Mouse (Mus musculus) forebrain, embryonic 10.5 days (tissue): ENCODE measurements around the gene Pcca. TPM values are rescaled to one million over a fixed set of nuclear protein-coding genes. Genes with fewer than 3 reads are reported as not detected.

Experiments used
- DNase-seq: peaks from one replicate; pipeline ENCODE4 v3.0.0-alpha.2; 2017; ENCODE audit warnings: low spot score; ENCODE audit errors: extremely low spot score
- H3K27ac ChIP-seq: fragments of 300-500 bp; sonication (generic); 2 replicates; pipeline ENCODE4 v1.5.1; 2016; ENCODE audit warnings: mild to moderate bottlenecking
- H3K27me3 ChIP-seq: fragments of 300-500 bp; sonication (generic); 2 replicates; pipeline ENCODE4 v1.6.1; 2016; ENCODE audit warnings: mild to moderate bottlenecking; ENCODE audit not compliant: poor library complexity, severe bottlenecking
- H3K36me3 ChIP-seq: fragments of 300-500 bp; sonication (generic); replicated peaks from 2 replicates; pipeline ENCODE4 v1.6.1; 2016; ENCODE audit warnings: mild to moderate bottlenecking, moderate library complexity
- H3K4me1 ChIP-seq: fragments of 300-500 bp; sonication (generic); 2 replicates; pipeline ENCODE4 v1.6.1; 2016
- H3K4me3 ChIP-seq: fragments of 300-500 bp; sonication (generic); 2 replicates; pipeline ENCODE4 v1.5.1; 2016; ENCODE audit warnings: mild to moderate bottlenecking, moderate library complexity
- H3K9me3 ChIP-seq: fragments of 300-500 bp; sonication (generic); 2 replicates; pipeline ENCODE4 v1.6.1; 2016; ENCODE audit warnings: mild to moderate bottlenecking, moderate library complexity
- WGBS: fragments of 180-500 bp; shearing (Covaris S2); methylation state at CpG from one replicate; pipeline ENCODE4 v1.1.7; 2016; 5-methylcytosine and 5-hydroxymethylcytosine counted together
- polyA plus RNA-seq: library from polyadenylated mRNA; unstranded; fragments of >200 nt; fragmentation: Nextera tagmentation; extraction: Ambion mirVana; gene quantifications from 2 replicates; pipeline ENCODE4 v1.2.1, GENCODE M21; 2016

Pcca gene
- polyA plus RNA-seq, 1 experiment from 2014 or later = 38.9 TPM

DNA sequence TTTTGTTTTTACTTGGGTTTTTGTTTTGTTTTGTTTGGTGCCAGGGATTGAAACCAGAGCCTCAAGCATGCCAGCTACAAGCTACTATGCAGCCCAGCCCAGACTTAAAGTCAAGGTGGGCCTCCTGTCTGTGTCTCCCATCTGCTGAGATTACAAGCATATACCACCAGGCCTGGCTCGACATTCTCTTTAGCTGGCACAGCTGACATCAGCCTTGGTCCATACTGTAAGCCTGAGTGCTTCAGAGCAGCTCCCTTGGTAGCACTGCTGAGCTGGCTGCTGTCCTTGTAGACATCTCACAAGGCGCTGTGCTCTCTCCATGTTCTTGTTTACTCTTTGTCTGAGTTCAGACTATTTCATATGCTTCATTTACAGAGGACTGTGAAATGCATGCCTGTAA lies 302.9 kb downstream of the Pcca start:
- Histone ChIP-seq H3K9me3 (no peaks in the 10 kb centered on the region), H3K27ac (no peak overlapping the region), H3K4me3 (no peak overlapping the region), H3K4me1 (peaks cover 12% of the 10 kb centered on the region), H3K36me3 (no peaks in the 10 kb centered on the region), H3K27me3 (no peaks in the 10 kb centered on the region)
- DNase-seq = no peak
- 77% methylated on average over 2 of the region's 2 CpGs for WGBS

DNA sequence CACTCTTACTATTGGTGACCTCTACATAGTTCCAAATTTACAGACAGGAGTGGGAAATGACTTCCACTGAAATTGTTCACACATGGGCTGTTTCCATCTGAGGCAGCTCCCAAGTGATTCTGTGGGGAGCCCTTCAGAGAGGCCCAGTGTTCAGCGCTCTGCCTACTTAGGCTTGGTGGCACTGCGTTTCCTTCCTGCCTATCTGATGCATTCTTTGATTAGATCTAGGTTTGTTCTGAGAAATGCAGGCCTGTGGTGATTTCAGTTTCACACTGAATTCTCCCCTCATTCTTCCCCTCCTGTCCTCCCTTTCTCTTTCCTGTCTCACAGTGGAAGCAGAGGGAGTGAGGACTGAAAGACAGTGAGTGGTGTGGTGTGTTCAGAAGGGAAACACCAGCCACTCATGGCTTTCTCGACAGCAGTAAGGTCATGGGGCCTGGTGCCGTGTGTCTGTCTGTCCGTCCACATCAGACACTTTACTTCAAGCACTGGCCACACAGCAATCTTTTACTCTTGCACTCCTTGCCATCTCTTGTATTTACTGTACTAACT lies 318.5 kb downstream of the Pcca start:
- 88% methylated on average over 5 of the region's 5 CpGs for WGBS
- no peak for DNase-seq
- H3K9me3 ChIP-seq = no peaks in the 10 kb centered on the region

DNA sequence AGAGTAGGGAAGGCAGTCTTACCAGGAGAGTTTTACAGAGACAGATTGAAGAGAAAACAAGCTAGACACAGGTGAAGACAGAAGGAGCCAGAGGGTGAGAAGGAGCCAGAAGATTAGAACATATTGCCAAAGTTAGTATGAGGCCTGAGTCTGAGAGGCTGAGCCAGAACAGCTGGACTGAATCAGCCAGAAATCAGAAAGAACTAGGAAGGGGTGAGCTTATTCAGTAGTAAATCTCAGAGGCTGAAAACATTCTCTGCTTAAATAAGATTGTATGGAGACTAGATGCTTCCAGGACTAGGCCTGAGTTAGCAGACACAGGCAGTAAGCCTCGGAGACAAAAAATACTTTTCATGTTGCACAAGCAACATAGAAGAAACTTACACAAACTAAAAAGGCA lies 325.7 kb downstream of the Pcca start:
- H3K4me1 ChIP-seq = peaks cover 8% of the 10 kb centered on the region
- H3K9me3 ChIP-seq = no peaks in the 10 kb centered on the region
- H3K27ac ChIP-seq = no peak overlapping the region
- no peak for DNase-seq
- no peaks in the 10 kb centered on the region for H3K27me3 ChIP-seq
- 95% methylated on average over 1 of the region's 1 CpGs for WGBS
- H3K36me3 ChIP-seq = no peaks in the 10 kb centered on the region
- H3K4me3 ChIP-seq = no peak overlapping the region

More for the DNA sequence above, 318.5 kb downstream of the Pcca start:
- no peak overlapping the region for H3K4me3 ChIP-seq
- H3K27ac ChIP-seq = 0 out of 2 replicates have a peak overlapping the region, but pooled peaks have one; percentile 7
- no peaks in the 10 kb centered on the region for H3K27me3 ChIP-seq
- no peaks in the 10 kb centered on the region for H3K36me3 ChIP-seq
- peaks cover 3% of the 10 kb centered on the region; the same call in 1 of the 2 replicates for H3K4me1 ChIP-seq

GRCm38 (mm10) chr14:122862623-122863022 lies 328.5 kb downstream of the Pcca start:
- DNase-seq = no peak
- 57% methylated on average over 4 of the region's 4 CpGs for WGBS
- Histone ChIP-seq H3K4me1 (peaks cover 8% of the 10 kb centered on the region), H3K27me3 (no peaks in the 10 kb centered on the region), H3K9me3 (no peaks in the 10 kb centered on the region), H3K27ac (0 out of 2 replicates have a peak overlapping the region, but pooled peaks have one; percentile 6), H3K4me3 (no peak overlapping the region), H3K36me3 (no peaks in the 10 kb centered on the region)

DNA sequence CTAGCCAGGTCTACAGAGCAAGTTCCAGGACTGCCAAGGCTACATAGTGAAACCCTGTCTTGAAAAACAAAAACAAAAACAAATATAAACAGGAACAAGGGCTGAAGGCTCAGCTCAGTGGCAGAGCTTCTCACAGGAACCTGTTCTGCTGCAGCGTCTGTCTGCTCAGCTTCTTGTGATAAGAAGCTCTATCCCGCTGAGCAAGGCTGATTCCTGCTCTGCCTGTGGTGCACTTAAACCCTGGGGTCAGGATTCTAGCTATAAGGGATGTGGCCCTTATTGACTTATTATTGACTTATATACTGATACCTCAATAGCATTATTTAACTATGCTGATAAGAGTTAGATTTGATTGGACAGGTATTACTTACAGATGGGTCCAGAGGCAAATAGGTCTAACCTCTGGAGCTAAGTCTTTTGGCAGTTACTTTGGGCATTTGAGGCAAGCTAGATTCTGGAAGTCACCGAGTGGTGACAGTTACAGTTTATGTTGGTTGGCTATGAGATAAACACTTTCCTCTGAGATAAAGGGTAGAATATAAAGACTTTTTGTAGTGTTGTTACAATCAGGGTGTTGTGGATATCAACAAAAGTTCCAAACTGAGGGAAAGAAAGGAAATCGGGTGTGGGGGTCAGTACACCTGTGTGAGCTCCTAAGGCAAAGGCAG lies 331.5 kb downstream of the Pcca start:
- H3K27ac ChIP-seq = no peak overlapping the region
- no peak overlapping the region for H3K4me3 ChIP-seq

GRCm38 (mm10) chr14:122867531-122868285 lies 333.6 kb downstream of the Pcca start:
- H3K36me3 ChIP-seq = no peaks in the 10 kb centered on the region
- WGBS = 94% methylated on average over 4 of the region's 4 CpGs

More for the DNA sequence above, 331.5 kb downstream of the Pcca start:
- WGBS = 88% methylated on average over 4 of the region's 4 CpGs
- H3K27me3 ChIP-seq = no peaks in the 10 kb centered on the region
- DNase-seq = no peak
- H3K9me3 ChIP-seq = no peaks in the 10 kb centered on the region
- H3K4me1 ChIP-seq = peaks cover 13% of the 10 kb centered on the region
- H3K36me3 ChIP-seq = no peaks in the 10 kb centered on the region

GRCm38 (mm10) chr14:122869831-122870230 lies 335.7 kb downstream of the Pcca start:
- WGBS = 83% methylated on average over 6 of the region's 6 CpGs
- Histone ChIP-seq H3K36me3 (no peaks in the 10 kb centered on the region), H3K27me3 (peaks cover 9% of the 10 kb centered on the region), H3K4me3 (no peak overlapping the region), H3K27ac (no peak overlapping the region), H3K4me1 (peaks cover 39% of the 10 kb centered on the region), H3K9me3 (no peaks in the 10 kb centered on the region)
- no peak for DNase-seq

More at GRCm38 (mm10) chr14:122867531-122868285, 333.6 kb downstream of the Pcca start:
- Histone ChIP-seq H3K27ac (no peak overlapping the region), H3K4me1 (peaks cover 24% of the 10 kb centered on the region), H3K27me3 (no peaks in the 10 kb centered on the region), H3K4me3 (no peak overlapping the region), H3K9me3 (no peaks in the 10 kb centered on the region)
- no peak for DNase-seq

DNA sequence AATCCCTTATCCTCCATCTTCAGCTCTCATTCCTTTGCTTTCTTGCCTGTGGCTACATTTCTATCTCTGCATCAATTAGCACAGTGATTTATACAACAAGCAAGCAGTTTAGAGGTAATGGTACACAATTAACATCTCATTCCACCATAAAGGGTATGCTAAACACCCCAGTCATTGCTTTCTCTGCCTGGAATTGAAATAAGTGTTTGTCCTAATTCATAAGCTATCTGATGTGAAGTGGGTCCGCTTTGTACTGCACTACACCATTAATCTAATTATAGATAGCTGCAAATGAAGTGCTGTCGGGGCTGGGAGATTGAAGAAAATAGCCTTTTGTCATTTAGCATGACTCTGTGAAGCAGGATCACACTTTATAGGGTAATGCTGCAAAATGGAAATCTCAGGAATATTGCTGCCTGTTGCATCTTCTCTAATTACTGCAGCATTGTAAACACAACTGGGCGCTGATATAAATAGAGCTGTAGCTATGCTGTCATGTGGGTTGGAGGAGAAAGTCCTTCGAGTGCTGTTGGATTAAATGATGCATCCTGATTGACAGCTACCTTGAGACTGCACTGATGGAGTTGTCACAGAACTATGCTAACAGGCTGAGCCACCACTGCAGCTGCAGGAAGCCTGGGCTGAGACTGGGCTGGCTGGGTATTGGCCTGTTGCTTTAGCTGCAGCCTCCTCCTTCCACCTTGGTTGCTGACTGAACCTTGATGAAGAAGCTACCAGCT lies 337.9 kb downstream of the Pcca start:
- WGBS = 58% methylated on average over 4 of the region's 4 CpGs
- DNase-seq = no peak
- no peaks in the 10 kb centered on the region for H3K9me3 ChIP-seq

DNA sequence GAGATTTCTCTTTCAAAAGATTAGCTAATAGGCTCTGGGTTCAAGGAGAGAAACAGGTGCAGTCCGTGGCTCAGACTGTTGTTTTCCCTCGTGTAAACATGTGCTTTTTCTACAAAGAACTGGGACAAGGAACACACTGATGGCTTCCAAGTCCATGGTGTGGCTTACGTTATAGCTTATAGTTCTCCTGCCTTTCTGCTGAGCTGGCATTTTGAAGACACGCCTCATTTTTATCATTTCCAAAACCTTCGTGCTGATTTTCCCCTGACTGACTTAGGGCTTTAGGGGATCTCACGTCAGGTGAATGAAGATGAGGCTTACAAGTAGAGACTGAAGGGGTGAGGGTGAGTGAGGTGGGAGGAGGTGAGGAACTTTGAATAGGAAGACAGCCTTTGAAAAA lies 338.5 kb downstream of the Pcca start:
- Histone ChIP-seq H3K4me3 (no peak overlapping the region), H3K9me3 (no peaks in the 10 kb centered on the region), H3K36me3 (no peaks in the 10 kb centered on the region), H3K27me3 (peaks cover 16% of the 10 kb centered on the region), H3K4me1 (peaks cover 57% of the 10 kb centered on the region), H3K27ac (no peak overlapping the region)
- no peak for DNase-seq
- 84% methylated on average over 6 of the region's 6 CpGs for WGBS

More for the DNA sequence above, 337.9 kb downstream of the Pcca start:
- Histone ChIP-seq H3K27me3 (peaks cover 14% of the 10 kb centered on the region), H3K4me3 (no peak overlapping the region), H3K4me1 (peaks cover 57% of the 10 kb centered on the region), H3K36me3 (no peaks in the 10 kb centered on the region), H3K27ac (no peak overlapping the region)

DNA sequence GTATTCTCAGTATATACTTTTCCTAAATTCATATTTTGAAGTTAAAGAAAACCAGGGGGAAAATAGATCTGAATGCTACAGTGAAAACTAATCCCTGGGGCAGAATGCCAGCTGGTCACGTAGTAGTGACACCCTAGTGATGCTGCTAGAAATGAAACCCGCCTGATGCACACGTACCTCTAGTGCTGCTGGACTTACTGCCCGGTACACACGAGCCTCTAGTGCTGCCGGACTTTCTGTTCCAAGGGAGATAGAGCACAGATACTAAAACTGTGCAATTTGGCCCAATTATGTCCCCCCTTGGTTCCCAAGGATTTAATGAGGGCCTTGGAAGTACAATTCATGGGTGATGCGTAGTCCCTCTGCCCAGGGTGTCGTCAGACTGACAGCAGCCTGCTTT lies 340.9 kb downstream of the Pcca start:
- Histone ChIP-seq H3K4me3 (no peak overlapping the region), H3K36me3 (no peaks in the 10 kb centered on the region), H3K9me3 (no peaks in the 10 kb centered on the region), H3K27ac (peak overlapping the region; percentile 78; the same call in 1 of the 2 replicates), H3K4me1 (peaks cover 53% of the 10 kb centered on the region), H3K27me3 (peaks cover 16% of the 10 kb centered on the region)
- no peak for DNase-seq
- WGBS = 67% methylated on average over 8 of the region's 8 CpGs

DNA sequence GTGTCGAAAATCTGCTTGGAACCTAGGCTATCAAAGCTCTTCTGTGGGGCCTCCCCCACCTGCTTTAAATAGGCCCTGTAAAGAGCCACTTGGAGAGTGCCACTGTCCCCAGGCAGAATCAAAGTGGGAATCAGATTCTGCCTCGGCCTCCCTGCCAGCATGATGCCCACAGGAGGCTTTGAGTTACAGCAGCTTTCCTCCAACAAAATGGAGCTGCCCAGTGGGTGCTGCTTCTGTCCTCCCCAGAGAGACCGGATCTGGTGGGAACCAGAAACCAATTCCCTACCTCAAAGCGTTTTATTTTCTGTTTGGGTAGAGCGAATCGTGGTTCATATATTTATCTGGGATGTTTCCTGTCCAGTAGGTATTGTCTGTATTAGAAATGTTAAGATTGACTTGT lies 341.5 kb downstream of the Pcca start:
- H3K9me3 ChIP-seq = no peaks in the 10 kb centered on the region
- H3K27me3 ChIP-seq = peaks cover 16% of the 10 kb centered on the region
- DNase-seq = no peak
- H3K4me1 ChIP-seq = peaks cover 57% of the 10 kb centered on the region
- H3K27ac ChIP-seq = peak overlapping the region; percentile 78
- WGBS = 32% methylated on average over 6 of the region's 6 CpGs
- no peaks in the 10 kb centered on the region for H3K36me3 ChIP-seq
- H3K4me3 ChIP-seq = no peak overlapping the region

DNA sequence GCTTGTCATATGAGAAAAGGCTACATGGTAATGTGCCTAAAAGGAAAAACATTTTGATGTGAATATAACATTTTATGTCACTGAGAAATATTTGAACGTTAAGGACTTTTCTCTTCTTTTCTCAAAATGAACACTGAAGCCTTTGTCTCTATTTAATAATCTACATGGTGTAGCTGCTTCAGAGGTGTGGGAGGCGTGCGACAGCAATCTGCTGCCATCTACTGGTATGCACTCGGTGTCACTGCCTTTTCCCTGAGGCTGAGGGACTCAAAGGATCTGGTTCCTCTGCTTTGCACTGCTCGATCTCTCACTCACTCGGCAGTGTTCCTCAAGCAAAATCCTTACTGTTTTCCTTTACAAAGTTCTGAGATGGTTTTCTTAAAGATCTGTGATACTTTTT lies 342.0 kb downstream of the Pcca start:
- no peaks in the 10 kb centered on the region for H3K9me3 ChIP-seq
- peak; percentile 76 for DNase-seq
- peaks cover 55% of the 10 kb centered on the region for H3K4me1 ChIP-seq
- H3K36me3 ChIP-seq = no peaks in the 10 kb centered on the region
- 1% methylated on average over 6 of the region's 6 CpGs for WGBS
- no peak overlapping the region for H3K4me3 ChIP-seq
- H3K27me3 ChIP-seq = peaks cover 16% of the 10 kb centered on the region
- H3K27ac ChIP-seq = peak overlapping the region; percentile 78
